Mouse (Mus musculus) right cerebral cortex, postnatal 36 days (tissue): ENCODE results near the gene Yeats2.
"Not testable (repeated sequence)": the region's sequence is repeated elsewhere in the genome, so short reads cannot be mapped to it uniquely, and the experiment has no call there.

ENCODE experiments used
- DNase-seq, 2 experiments: peaks; one replicate each; pipeline ENCODE4 v3.0.0; 2022; ENCODE audit warnings: low spot score in 2 of 2, mixed read lengths in 1 of 2

The Yeats2 gene

GRCm38 (mm10) chr16:20140772-20141531, at the start of gene Yeats2:
Yeats2 (plus strand) TSS chr16:20141063.
- DNase-seq: peak; percentile 67 to 77

- no peak for DNase-seq
Measured at GRCm38 (mm10) chr16:20095966-20096365, 44.9 kb upstream of the Yeats2 start.

GRCm38 (mm10) chr16:20097069-20097710, 43.7 kb upstream of the Yeats2 start, which contains the start of gene Klhl24:
Klhl24 (plus strand) TSS chr16:20097542.
- peak; percentile 92 to 95 for DNase-seq

GRCm38 (mm10) chr16:20097711-20098374, 43.0 kb upstream of the Yeats2 start:
- DNase-seq: peak; percentile 83 to 89

- no peak for DNase-seq
Measured at GRCm38 (mm10) chr16:20098375-20098727, 42.5 kb upstream of the Yeats2 start.

GRCm38 (mm10) chr16:20098866-20099629, 41.8 kb upstream of the Yeats2 start:
- DNase-seq: no peak

- DNase-seq: no peak
Measured at GRCm38 (mm10) chr16:20106996-20107395, 33.9 kb upstream of the Yeats2 start.

- no peak for DNase-seq
Measured at GRCm38 (mm10) chr16:20108961-20109360, 31.9 kb upstream of the Yeats2 start.

GRCm38 (mm10) chr16:20112649-20113048, 28.2 kb upstream of the Yeats2 start:
- DNase-seq: no peak

GRCm38 (mm10) chr16:20116069-20116468, 24.8 kb upstream of the Yeats2 start:
- no peak for DNase-seq

- not testable (repeated sequence) for DNase-seq
Measured at GRCm38 (mm10) chr16:20126319-20126883, 14.5 kb upstream of the Yeats2 start.

- no peak for DNase-seq
Measured at GRCm38 (mm10) chr16:20130397-20130796, 10.5 kb upstream of the Yeats2 start.

GRCm38 (mm10) chr16:20144568-20144967, 3.7 kb downstream of the Yeats2 start:
- no peak for DNase-seq

- DNase-seq: no peak
Measured at GRCm38 (mm10) chr16:20151991-20152390, 11.1 kb downstream of the Yeats2 start.

GRCm38 (mm10) chr16:20153742-20154141, 12.9 kb downstream of the Yeats2 start:
- no peak for DNase-seq

GRCm38 (mm10) chr16:20160130-20160529, 19.3 kb downstream of the Yeats2 start:
- no peak for DNase-seq

GRCm38 (mm10) chr16:20169071-20169470, 28.2 kb downstream of the Yeats2 start:
- DNase-seq: no peak

- no peak for DNase-seq
Measured at GRCm38 (mm10) chr16:20169471-20170106, 28.7 kb downstream of the Yeats2 start.

GRCm38 (mm10) chr16:20179406-20180175, 38.7 kb downstream of the Yeats2 start:
- DNase-seq: no peak

- no peak for DNase-seq
Measured at GRCm38 (mm10) chr16:20185368-20185767, 44.5 kb downstream of the Yeats2 start.
